Mouse (Mus musculus) cortical plate, adult 2 months (tissue): Measurements from ENCODE around the gene Ifnz. TPM values are rescaled to one million over a fixed set of nuclear protein-coding genes. Genes with fewer than 3 reads are reported as not detected.
A peak's percentile ranks its signal among the peaks of the same experiment; 100 is the strongest.
"Not testable (repeated sequence)": the region's sequence is repeated elsewhere in the genome, so short reads cannot be mapped to it uniquely, and the experiment has no call there.

ENCODE experiments used
- H3K27ac ChIP-seq: fragments of 200-500 bp; 2 replicates; pipeline ENCODE4 v1.5.1; 2012; ENCODE audit warnings: low read length, control low read depth, inconsistent platforms; ENCODE audit not compliant: insufficient read depth
- H3K4me1 ChIP-seq: fragments of 200-500 bp; 2 replicates; pipeline ENCODE4 v1.6.1; 2011; ENCODE audit warnings: low read length; ENCODE audit not compliant: control insufficient read depth, insufficient read depth
- H3K4me3 ChIP-seq: fragments of 200-500 bp; 2 replicates; pipeline ENCODE4 v1.5.1; 2011; ENCODE audit warnings: mild to moderate bottlenecking, low read length, control low read depth; ENCODE audit not compliant: insufficient read depth
- CTCF ChIP-seq: fragments of 200-500 bp; IDR thresholded peaks from 2 replicates; pipeline ENCODE4 v1.5.1; 2011; ENCODE audit warnings: mild to moderate bottlenecking, control low read depth, low read length; ENCODE audit not compliant: insufficient read depth; ENCODE audit errors: extremely low read depth
- POLR2A ChIP-seq: fragments of 200-500 bp; IDR thresholded peaks from 2 replicates; pipeline ENCODE4 v1.6.1; 2011; ENCODE audit warnings: mild to moderate bottlenecking, low read length, control low read depth; ENCODE audit not compliant: insufficient read depth; ENCODE audit errors: extremely low read depth
- polyA plus RNA-seq: library from polyadenylated mRNA; depleted of rRNA; stranded (reverse); fragments of >200 nt; gene quantifications from 2 replicates; pipeline ENCODE4 v1.2.3, GENCODE M21; 2012; rRNA removed

Gene Ifnz
- polyA plus RNA-seq = not detected in 2 replicates

GRCm38 (mm10) chr4:88781831-88782230 lies at the start of gene Ifnz:
TSS of gene Ifnz (plus strand) at chr4:88782131.
- not testable (repeated sequence) for H3K4me3 ChIP-seq, H3K4me1 ChIP-seq, H3K27ac ChIP-seq

- Histone ChIP-seq H3K4me3 (no peak overlapping the region), H3K27ac (no peak overlapping the region), H3K4me1 (no peaks in the 10 kb centered on the region)
- TF ChIP-seq CTCF (peak; percentile 78), POLR2A (no peak)
Observed at GRCm38 (mm10) chr4:88738480-88738879, 43.5 kb upstream of the Ifnz start.

GRCm38 (mm10) chr4:88739036-88739435 lies 42.9 kb upstream of the Ifnz start:
- H3K4me3 ChIP-seq = no peak overlapping the region
- no peak for TF ChIP-seq POLR2A
- no peak for TF ChIP-seq CTCF

GRCm38 (mm10) chr4:88741426-88741825 lies 40.5 kb upstream of the Ifnz start:
- TF ChIP-seq POLR2A (no peak), CTCF (no peak)
- Histone ChIP-seq H3K27ac (no peak overlapping the region), H3K4me1 (no peaks in the 10 kb centered on the region), H3K4me3 (no peak overlapping the region)

More at GRCm38 (mm10) chr4:88739036-88739435, 42.9 kb upstream of the Ifnz start:
- no peaks in the 10 kb centered on the region for H3K4me1 ChIP-seq
- no peak overlapping the region for H3K27ac ChIP-seq

GRCm38 (mm10) chr4:88742771-88743371 lies 39.1 kb upstream of the Ifnz start:
- H3K4me1 ChIP-seq = no peaks in the 10 kb centered on the region
- TF ChIP-seq CTCF = 0 out of 2 replicates have a peak, but pooled peaks have one; percentile 4
- no peak for TF ChIP-seq POLR2A
- H3K4me3 ChIP-seq = no peak overlapping the region
- no peak overlapping the region for H3K27ac ChIP-seq

GRCm38 (mm10) chr4:88744207-88744606 lies 37.7 kb upstream of the Ifnz start:
- no peak overlapping the region for H3K27ac ChIP-seq
- no peak for TF ChIP-seq POLR2A
- no peak overlapping the region for H3K4me3 ChIP-seq
- H3K4me1 ChIP-seq = no peaks in the 10 kb centered on the region

- H3K4me3 ChIP-seq = no peak overlapping the region
- no peak overlapping the region for H3K27ac ChIP-seq
- H3K4me1 ChIP-seq = no peaks in the 10 kb centered on the region
- TF ChIP-seq POLR2A (no peak), CTCF (no peak)
Observed at GRCm38 (mm10) chr4:88749926-88750325, 32.0 kb upstream of the Ifnz start.

- not testable (repeated sequence) for H3K4me1 ChIP-seq, H3K4me3 ChIP-seq, H3K27ac ChIP-seq
Observed at GRCm38 (mm10) chr4:88754818-88755340, 27.1 kb upstream of the Ifnz start, which contains the start of gene Gm13271. TSS of gene Gm13271 (plus strand) at chr4:88754868.

GRCm38 (mm10) chr4:88756581-88757513 lies 25.1 kb upstream of the Ifnz start:
- not testable (repeated sequence) for H3K4me1 ChIP-seq, H3K27ac ChIP-seq
- H3K4me3 ChIP-seq = peak overlapping the region; percentile 54

- not testable (repeated sequence) for H3K27ac ChIP-seq, H3K4me1 ChIP-seq
- TF ChIP-seq CTCF (peak; percentile 67), POLR2A (peak; percentile 16; the same call in 1 of the 2 replicates)
- peak overlapping the region; percentile 54; the same call in 1 of the 2 replicates for H3K4me3 ChIP-seq
Observed at GRCm38 (mm10) chr4:88757628-88758031, 24.3 kb upstream of the Ifnz start.

- H3K4me3 ChIP-seq, H3K27ac ChIP-seq, H3K4me1 ChIP-seq: not testable (repeated sequence)
Observed at GRCm38 (mm10) chr4:88758751-88759150, 23.2 kb upstream of the Ifnz start.

GRCm38 (mm10) chr4:88759610-88760268 lies 22.2 kb upstream of the Ifnz start, which contains the start of gene Gm13283:
TSS of gene Gm13283 (plus strand) at chr4:88760119.
- not testable (repeated sequence) for H3K27ac ChIP-seq, H3K4me3 ChIP-seq, H3K4me1 ChIP-seq
